Mouse (Mus musculus): ENCODE data around the gene Rab3il1.
"Not testable (repeated sequence)": the region's sequence is repeated elsewhere in the genome, so short reads cannot be mapped to it uniquely, and the experiment has no call there.

Gene Rab3il1

DNA sequence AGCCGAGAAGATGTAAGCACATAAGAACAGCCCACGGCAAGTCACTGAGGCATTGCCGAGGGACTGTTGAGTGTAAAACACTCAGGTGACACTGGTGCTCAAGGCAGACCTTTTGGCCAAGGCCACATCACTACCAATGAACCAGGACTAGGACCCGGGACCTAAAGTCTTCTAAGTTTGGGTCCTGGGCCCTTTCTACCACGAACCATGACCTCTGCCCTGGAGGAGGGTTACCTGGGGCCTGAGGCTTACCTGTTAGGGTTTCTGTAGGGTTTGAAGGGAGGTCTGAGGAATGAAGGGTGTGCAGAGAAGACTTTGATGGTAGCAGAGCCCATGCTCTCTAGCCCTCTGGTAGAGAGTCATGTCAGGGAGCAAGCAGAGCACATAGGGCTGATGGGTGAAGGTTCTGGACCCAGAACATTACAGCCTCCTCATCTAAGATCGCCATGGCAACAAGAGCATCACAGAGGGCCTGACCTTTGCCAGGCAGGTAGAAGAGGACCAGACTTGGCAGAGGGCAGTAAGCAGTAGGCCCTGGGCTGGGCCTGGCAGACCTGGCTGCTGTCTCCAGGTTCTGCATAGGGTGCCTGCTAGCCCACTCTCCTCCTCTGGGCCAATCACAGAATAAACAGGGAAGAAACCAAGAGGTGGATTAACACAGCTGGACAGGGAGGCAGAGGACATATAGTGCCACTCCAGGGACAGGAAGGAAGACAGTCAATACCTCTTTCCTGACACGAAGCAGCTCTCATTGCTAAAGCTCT lies at the start of gene Rab3il1, which contains the start of gene Best1:
Rab3il1 (plus strand) TSS at position 464 of the 764 bp plus-strand sequence.
Best1 (minus strand) TSS at position 428 of the 764 bp plus-strand sequence.
- DNase-seq (ENCODE audit: low read depth, low spot score) = no peak

DNA sequence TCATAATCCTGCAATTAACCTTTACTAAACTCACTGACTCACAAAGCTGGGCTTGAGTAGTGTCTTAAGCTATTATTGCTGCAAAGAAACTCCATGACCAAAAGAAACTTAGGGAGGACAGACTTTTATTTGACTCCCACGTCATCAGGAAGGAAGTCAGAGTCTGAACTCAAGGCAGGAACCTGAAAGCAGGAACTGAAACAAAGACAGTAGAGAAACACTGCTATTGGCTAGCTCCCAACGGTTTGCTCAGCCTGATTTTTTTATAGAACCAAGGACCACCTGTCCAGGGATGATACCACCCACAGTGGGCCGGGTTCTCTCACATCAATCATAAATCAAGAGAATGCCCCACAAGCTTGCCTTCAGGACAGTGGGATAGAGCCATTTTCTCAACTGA lies 49.1 kb upstream of the Rab3il1 start:
- DNase-seq (ENCODE audit: low read depth, low spot score) = no peak

DNA sequence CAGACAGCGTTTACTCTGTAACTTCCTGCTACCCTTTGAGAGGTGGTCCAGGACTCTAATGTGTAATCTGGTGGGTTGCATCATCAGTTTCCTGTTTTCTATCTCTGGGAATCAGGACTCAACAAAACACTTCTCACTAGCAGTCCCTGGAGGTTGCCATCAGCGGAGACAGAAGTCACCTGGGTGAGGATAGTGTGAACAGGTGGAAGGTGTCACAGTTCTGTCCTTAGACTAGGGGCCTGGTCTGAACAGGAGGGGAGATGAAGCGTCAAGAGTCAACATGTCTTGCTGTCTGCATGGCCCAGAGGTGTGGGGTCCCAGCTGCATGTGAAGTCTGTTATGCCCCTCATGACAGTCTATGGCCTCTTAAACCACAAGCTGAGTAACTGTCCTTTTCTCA lies 48.6 kb upstream of the Rab3il1 start:
- DNase-seq (ENCODE audit: low read depth, low spot score) = no peak

DNA sequence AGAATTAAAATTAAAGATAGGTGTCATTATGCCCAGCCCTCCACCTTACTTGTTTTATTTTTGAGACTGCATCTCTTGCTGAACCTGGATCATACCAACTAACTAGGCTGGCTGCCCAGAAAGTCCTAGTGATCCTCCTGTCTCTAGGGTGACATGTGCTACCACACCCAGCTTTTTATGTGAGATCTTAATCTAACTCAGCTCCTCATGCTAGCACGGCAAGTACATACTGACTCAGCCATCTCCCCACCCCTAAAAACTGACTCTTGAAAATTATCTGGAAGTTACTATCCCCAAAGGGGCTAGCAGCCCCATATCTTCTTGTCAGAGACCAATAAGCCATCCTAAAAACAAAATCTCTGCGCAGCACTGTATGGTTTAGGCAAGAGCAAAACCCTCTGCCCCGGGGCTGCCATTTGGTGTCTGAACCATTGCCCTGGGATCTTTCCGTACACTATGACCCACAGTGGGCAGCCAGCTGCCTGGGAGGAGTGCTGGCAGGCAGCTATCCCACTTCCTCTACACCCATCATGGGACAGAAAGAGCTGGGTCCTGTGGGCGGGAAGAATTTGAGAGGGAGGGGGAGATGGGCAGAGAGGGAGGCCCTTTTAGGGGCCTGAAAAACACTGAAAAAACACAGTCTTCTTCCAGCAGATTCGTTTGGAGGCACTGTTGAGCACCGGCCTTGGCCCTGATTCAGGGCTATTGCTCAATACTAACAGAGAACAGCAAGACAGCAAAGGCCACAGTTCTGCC lies 47.2 kb upstream of the Rab3il1 start:
- DNase-seq (ENCODE audit: low read depth, low spot score) = no peak

DNA sequence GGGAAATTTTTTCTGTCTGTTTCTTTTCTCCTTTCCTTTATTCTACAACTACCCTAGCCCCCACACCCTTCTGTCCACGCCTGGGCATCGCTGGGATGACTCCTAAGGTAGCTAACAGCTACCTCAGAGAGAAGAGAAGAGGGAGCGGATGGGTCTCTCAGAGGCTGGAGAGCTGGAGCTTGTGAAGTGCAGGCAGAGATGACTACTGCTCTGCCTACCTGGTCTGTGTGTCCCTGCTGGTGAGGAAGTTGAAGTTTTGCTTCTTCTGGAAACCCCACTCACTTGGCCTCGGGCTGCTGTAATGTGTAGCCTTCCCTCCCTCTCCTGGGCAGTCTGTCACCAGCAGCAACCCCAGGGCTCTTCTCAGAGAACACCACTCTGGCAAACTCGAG lies 46.7 kb upstream of the Rab3il1 start:
- DNase-seq (ENCODE audit: low read depth, low spot score) = no peak

DNA sequence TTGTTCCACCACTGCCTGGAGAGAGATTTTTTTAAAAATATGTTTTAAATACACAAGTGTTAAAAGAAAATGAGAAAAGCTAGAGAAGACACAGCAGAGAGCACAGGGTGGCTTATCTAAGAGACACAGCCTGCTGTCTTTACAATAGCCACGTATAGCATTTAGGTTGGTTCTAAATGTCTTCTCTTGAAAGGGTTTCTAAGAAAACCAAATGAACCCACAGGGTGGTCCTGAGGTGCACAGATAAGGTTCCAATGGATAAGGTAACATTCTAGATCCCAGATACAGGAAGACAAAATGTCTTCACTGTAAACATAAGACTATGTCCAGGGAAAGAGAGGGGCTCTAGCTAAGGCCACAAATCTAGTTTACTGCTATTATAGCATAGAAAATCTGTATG lies 46.0 kb upstream of the Rab3il1 start:
- DNase-seq (ENCODE audit: low read depth, low spot score) = no peak

DNA sequence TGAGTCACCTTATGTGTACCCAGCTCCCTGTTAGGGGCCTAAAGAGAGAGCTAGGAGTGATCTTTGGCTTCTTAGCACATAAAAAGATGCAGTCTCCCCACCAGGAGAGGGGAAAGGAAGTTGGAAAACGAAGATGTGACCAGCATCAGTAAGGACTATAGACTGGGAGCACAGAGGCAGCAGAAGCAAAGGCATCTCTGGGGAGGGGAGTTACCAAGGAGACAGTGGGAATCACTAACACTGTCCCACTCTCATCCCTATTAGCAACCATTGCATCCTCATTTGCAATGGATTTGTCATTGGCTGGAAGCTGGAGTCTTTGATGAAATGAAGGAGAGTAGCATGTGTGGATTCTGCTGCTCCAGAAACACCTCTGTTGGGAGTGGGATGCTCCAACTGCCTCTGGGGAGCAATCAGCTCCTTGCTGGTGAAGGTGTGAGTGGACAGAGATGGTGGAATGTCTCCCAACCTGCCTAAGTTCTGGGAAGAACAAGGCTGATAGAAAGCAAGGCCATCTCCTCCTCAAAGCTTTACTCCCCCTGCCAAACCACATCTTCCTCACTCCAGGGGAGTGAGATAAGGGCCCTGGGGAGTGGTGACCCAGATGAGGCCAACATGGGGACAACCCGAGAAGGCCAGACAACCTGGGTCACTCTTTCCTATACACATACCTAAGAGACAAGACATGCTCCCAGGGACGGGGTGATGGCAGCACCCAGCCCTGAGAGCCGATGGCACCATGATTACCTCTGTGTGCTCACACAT lies 44.7 kb upstream of the Rab3il1 start:
- no peak for DNase-seq (ENCODE audit: low read depth, low spot score)

DNA sequence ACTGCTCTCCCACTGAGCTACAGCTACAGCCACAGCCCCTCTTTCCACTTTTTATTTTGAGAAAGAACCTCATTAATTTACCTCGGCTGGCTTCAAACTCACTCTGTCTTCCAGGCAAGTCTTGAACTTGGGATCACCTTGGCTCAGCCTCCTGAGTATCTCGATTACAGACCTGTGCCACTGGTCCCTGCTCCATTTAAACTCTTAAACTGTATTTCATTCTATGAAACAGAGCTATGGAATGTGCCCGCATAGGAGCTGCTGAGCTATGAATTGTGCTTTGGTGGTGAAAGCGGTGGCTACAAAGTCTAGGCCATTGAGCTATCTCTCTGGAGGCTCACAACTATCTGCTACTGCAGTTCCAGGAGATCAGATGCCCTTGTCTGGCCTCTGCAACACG lies 43.5 kb upstream of the Rab3il1 start:
- no peak for DNase-seq (ENCODE audit: low read depth, low spot score)

DNA sequence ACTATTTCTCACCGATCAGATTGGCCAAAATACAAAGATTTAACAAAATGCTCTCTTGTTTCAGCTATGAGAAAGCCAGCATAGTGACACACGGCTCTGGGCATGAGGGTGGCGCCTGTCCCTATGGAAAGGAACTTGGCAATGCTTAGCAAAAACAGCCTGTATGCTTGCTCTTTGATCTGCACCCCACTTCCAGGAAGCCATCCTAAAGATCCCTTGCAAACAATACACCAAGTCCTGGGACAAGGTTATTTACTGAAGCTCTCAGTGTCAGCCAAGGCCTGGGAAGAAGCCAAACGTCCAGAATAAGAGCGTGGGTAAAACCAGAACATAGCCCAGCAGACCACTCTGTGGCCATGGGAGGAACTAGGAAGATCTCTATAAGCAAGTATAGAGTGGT lies 40.7 kb upstream of the Rab3il1 start:
- DNase-seq (ENCODE audit: low read depth, low spot score) = no peak

DNA sequence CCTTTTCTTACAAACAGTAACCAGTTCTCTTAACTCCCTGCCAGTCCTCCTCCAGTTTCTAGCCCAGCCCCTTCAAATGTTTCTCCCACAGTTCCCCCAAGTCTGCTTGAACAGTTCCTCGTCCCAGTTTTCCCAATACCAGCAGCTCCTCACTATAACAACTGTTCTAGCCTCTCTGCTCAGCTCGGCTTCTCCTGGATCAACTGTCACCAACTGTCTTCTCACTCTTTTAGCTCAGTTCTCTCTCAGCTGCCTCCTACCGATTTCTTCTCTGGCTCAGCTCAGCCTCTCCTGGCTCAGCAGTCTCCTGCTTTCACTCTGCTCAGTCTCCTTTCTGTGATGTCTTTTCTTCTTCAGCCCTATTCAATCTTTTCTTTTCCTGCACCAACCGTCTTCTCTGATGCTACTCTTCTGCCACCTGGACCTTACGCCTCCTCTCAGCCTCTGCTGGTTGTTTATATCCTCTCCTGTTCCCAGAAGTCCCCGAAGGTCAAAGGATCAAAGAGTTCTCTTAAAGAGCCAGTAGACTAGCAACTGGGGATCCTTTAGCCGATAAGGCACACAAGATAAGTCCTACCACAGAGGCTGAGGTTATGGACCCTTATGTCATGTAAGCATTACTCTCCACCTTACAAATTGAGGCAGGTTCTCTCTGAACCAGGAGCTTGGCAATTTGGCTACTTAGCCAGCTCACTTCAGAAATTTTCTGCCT lies 37.1 kb upstream of the Rab3il1 start:
- DNase-seq (ENCODE audit: low read depth, low spot score) = no peak

DNA sequence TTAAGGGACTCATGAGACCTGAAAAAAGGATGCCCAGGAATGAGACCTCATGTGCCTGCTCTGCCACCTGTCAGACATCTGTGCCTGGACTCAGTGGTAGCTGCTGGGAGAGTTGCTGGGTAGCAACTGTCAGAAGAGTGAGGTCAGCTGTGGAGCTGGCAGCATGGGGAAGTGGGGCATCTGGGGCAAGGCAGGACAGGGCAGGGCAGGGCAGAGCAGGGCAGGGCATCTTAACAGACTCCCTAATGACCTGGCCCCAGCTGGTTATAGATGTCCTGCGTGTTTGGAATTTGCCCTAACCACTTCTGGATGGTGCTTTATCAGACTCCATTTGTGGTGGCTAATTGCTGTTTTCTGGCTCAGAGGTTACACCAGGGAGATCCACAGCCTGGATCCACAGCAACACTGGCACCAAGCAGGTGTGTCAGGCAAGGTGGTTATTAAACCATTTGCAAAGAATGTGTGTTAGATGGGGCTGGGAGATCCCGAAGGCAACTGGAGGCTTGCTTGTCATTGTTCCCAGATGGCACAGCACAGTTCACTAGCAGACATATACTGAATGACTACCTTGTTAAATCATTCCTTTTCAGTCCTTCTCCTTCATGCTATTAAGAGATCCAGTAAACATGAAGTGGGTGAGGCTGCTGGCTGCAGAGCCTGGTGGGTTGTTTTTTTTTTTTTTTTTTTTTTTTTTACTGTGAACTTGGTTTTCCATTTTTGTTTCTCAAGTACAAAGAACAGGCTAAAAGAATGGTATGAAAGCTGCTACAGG lies 35.2 kb upstream of the Rab3il1 start:
- no peak for DNase-seq (ENCODE audit: low read depth, low spot score)

DNA sequence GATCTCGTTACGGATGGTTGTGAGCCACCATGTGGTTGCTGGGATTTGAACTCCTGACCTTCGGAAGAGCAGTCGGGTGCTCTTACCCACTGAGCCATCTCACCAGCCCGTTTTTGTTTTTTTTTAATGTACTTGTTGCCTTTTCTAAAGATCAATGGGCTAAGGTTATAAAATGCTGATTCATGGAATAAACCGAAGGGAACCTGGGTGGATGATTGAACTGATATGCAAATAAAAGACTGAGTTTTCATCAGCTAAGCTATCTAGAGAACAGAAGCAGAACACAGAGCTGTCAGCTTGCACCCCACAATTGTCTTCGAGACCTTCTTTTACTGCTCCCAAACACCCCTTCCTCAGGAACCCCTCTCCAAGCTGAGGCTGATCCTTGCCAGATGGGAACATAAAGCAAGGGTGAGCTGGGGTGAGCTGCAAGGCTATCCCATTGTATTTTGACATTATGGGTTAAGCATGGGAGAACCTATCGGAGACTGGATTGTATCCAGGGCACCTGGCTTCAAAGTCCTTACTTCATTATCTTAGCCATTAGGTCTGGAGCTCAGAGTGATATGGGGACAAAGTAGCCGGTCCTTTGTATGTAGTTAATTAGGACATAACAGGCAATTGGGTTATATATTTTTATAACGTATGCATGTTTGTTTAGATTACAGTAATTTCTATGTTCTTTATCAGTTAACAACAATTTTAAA lies 33.2 kb upstream of the Rab3il1 start:
- no peak for DNase-seq (ENCODE audit: low read depth, low spot score)

DNA sequence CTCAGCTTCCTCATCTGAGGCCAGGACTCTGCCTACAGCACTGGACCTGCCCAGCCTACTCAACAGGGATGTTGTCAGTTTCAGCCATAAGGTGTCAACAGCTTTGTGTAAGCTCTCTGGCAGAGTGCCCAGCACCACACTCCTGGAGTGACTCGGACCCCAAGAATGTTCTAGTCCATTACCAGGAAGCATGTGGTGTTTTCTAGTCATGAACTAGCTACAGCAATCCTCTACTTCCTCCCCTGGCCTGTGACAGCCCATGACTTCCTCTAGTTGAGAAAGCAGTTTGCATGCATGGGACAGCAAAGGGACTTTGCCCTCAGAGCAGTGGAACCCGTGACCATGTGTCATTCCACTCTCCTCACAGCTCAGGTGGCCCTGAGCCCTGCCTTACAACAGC lies 26.6 kb upstream of the Rab3il1 start:
- not testable (repeated sequence) for DNase-seq (ENCODE audit: low read depth, low spot score)

DNA sequence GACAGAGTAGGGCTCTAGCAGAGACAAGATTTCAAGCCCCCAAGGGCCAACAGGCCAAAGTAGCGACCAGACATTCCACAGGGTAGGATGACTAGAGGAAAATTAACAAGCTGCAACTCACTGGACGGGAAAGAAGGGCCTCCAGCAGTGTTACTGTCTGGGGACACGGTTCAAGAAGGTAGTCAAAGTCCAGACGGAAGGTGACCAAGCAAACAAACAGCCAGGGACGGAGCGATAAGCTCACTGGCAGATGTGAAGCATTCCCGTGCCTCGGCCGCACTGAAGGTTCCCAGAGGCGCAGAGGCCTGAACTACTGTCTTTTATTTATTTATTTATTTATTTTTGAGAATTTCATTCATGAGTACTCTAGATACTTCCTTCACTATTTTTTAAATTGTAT lies 24.4 kb upstream of the Rab3il1 start:
- no peak for DNase-seq (ENCODE audit: low read depth, low spot score)

DNA sequence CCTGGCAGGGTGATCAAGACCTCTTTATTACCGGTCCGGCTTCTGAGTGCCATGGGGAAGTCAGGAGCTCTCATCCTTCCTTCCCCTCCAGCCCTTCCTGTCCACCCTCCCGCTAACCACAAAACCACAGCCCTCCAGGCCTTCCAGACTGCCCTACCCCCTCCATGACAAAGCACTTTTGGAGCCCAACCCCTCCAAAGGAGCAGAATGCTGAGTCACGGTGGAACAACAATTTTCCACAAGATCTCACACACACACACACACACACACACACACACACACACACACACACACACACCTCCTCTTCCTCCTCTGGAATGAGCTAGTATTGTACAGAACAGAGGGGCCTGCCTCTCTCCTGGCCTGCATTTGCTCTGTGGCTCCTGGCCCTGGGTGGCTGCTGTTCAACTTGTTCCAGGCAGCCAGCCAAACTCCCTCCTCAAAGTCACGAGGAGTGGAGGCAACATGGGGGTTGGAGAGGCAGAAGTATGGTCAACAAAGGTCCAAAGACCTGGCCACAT lies 23.0 kb upstream of the Rab3il1 start:
- peak; percentile 88 for DNase-seq (ENCODE audit: low read depth, low spot score)

DNA sequence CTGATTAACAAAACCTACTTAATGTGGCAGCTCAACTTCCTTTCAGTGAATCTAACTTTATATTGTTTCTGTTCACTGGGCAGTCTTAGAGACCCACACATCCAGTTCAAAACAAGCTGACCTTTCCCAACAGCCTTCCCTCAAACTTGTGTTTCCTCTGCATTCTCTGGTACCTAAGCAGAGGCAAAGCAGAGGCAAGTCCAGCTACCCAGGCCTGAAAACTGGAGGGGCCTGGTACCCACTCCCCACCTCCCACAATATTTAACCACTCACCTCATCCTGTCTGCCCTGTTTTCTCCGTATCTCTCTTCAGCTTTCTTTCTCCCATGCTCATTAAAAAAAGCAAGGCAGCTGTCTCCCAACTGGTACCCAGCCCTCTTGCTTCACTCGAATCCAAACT lies 22.3 kb upstream of the Rab3il1 start:
- no peak for DNase-seq (ENCODE audit: low read depth, low spot score)

DNA sequence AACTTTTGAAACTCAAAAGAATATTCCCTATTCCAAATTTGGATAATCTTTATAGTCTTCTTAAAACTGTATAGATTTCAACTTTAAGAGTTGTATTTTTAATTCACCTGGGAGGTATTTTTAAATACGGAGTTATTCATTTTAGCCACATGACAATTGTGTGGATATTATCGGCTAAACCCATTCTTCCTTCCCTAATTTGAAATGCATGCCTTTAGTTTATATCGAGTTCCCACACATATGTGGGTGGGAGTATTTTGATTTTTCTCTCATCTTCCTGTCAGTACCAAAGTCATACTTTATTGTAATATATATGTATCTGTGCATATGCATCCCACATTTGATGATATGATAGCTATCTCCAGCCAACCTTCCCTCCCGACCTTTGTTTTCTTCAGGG lies 21.2 kb upstream of the Rab3il1 start, which contains the start of gene Fth1:
Fth1 (plus strand) TSS at position 341 of the 400 bp plus-strand sequence.
- no peak for DNase-seq (ENCODE audit: low read depth, low spot score)

DNA sequence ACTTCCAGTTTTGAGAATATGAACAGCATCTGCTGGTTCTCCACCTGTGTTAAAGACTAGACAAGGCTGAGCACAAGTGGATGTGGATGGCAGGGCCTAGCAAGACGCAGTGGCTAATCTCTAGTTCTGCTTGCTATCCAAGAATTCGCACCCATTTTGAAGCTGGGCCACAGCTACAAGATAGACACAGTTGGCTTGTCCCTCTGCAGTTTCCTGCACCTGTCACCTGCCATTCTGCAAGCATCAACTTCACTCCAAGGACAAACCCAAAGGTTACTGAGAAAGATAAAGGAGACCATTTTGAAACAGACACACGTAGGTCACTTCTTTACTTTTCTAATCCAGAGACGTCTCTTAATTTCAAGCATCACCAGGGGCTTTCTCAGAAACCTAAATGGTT lies 19.8 kb upstream of the Rab3il1 start:
- no peak for DNase-seq (ENCODE audit: low read depth, low spot score)

DNA sequence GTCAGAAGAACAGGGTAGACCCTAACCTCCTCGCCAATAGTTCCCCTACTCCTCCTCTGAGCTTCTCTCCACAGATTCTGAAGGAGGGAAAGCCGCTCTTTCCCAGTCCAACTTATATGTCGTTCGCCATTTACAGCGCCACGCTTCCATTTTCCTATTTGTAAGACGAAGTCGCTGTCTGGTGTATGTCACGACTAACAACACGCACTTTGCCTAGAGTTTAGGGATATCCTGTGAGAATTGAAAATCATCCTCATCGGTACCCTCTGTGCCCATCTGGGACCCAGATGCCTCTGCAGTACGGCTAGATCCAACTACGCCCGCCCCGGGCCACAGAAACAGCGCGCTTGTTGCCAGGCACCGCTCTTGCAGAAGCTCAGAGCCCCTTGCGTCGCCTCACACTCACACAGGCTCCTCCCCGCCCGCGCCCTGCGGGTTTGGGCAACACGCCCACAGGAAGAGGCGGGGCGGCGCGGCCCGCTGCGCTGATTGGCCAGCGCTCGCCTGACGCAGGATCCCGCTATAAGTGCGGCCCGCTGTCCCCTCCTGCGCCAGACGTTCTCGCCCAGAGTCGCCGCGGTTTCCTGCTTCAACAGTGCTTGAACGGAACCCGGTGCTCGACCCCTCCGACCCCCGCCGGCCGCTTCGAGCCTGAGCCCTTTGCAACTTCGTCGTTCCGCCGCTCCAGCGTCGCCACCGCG lies 19.2 kb upstream of the Rab3il1 start:
- DNase-seq (ENCODE audit: low read depth, low spot score) = peak; percentile 97

Measured in R1 (cell line).